Mouse (Mus musculus) lung, embryonic 14.5 days (tissue): ENCODE measurements around the gene Gm20388. TPM values are rescaled to one million over a fixed set of nuclear protein-coding genes. Genes with fewer than 3 reads are reported as not detected.

Experiments used
- ATAC-seq: fragments of 200-750 bp; cut with Nextera tagmentation; 2 replicates; pipeline ENCODE4 v1.8.0; 2017; ENCODE audit warnings: mild to moderate bottlenecking, moderate TSS enrichment, moderate library complexity; ENCODE audit not compliant: insufficient read depth
- DNase-seq: peaks from one replicate; pipeline ENCODE4 v3.0.0-alpha.2; 2015
- H3K27ac ChIP-seq: fragments of 300-500 bp; sonication (generic); 2 replicates; pipeline ENCODE4 v1.5.1; 2014; ENCODE audit warnings: low read depth, mild to moderate bottlenecking, moderate library complexity
- H3K27me3 ChIP-seq: fragments of 300-500 bp; sonication (generic); 2 replicates; pipeline ENCODE4 v1.6.1; 2014; ENCODE audit warnings: low read length, control low read depth; ENCODE audit not compliant: insufficient read depth
- H3K36me3 ChIP-seq: fragments of 300-500 bp; sonication (generic); 2 replicates; pipeline ENCODE4 v1.6.1; 2014; ENCODE audit warnings: control low read depth; ENCODE audit not compliant: insufficient read depth
- H3K4me1 ChIP-seq: fragments of 300-500 bp; sonication (generic); 2 replicates; pipeline ENCODE4 v1.6.1; 2014; ENCODE audit warnings: antibody characterized with exemption, control low read depth; ENCODE audit not compliant: insufficient read depth
- H3K4me2 ChIP-seq: fragments of 300-500 bp; sonication (generic); 2 replicates; pipeline ENCODE4 v1.6.1; 2014; ENCODE audit warnings: mild to moderate bottlenecking
- H3K4me3 ChIP-seq: fragments of 300-500 bp; sonication (generic); 2 replicates; pipeline ENCODE4 v1.5.1; 2014; ENCODE audit warnings: low read depth, low read length
- H3K9ac ChIP-seq: fragments of 300-500 bp; sonication (generic); 2 replicates; pipeline ENCODE4 v1.6.1; 2014
- H3K9me3 ChIP-seq: fragments of 300-500 bp; sonication (generic); 2 replicates; pipeline ENCODE4 v1.6.1; 2016; ENCODE audit warnings: low read depth, low read length, control low read depth
- CTCF ChIP-seq: IDR thresholded peaks from 2 replicates; pipeline ENCODE4 v1.5.1; 2016; ENCODE audit warnings: antibody characterized with exemption, low read depth
- WGBS: fragments of 180-500 bp; shearing (Covaris S2); extraction: QIAGEN DNeasy Blood & Tissue Kit; methylation state at CpG from one replicate; pipeline ENCODE4 v1.1.7; 2014; 5-methylcytosine and 5-hydroxymethylcytosine counted together
- polyA plus RNA-seq: library from polyadenylated mRNA; unstranded; fragments of >200 nt; fragmentation: Nextera tagmentation; extraction: Ambion mirVana; gene quantifications from 2 replicates; pipeline ENCODE4 v1.2.1, GENCODE M21; 2014

Gm20388 gene
- polyA plus RNA-seq, 1 experiment from 2014 or later, result not detected

- no peaks in the 10 kb centered on the region; the same call in 1 of the 2 replicates for H3K4me1 ChIP-seq
- no peak for TF ChIP-seq CTCF
- DNase-seq (no peak), ATAC-seq (no peak)
- no peaks in the 10 kb centered on the region for H3K27me3 ChIP-seq
- no peaks in the 10 kb centered on the region for H3K36me3 ChIP-seq
- H3K9me3 ChIP-seq, result no peaks in the 10 kb centered on the region
- H3K4me2 ChIP-seq, result no peak overlapping the region
- no peak overlapping the region for H3K27ac ChIP-seq
- H3K4me3 ChIP-seq, result no peak overlapping the region
- WGBS, result 44% methylated on average over 12 of the region's 12 CpGs
- no peak overlapping the region for H3K9ac ChIP-seq
Observed at GRCm38 (mm10) chr8:122762731-122763266, 2852.2 kb downstream of the Gm20388 start.

GRCm38 (mm10) chr8:122763267-122763738 lies 2852.7 kb downstream of the Gm20388 start:
- no peak overlapping the region for H3K4me2 ChIP-seq
- H3K27ac ChIP-seq, result no peak overlapping the region
- no peak overlapping the region for H3K9ac ChIP-seq
- no peaks in the 10 kb centered on the region for H3K9me3 ChIP-seq
- H3K36me3 ChIP-seq, result no peaks in the 10 kb centered on the region
- no peaks in the 10 kb centered on the region; the same call in 1 of the 2 replicates for H3K4me1 ChIP-seq
- DNase-seq (no peak), ATAC-seq (no peak)
- TF ChIP-seq CTCF, result no peak
- H3K27me3 ChIP-seq, result no peaks in the 10 kb centered on the region
- no peak overlapping the region for H3K4me3 ChIP-seq
- WGBS, result 80% methylated on average over 14 of the region's 14 CpGs

DNA sequence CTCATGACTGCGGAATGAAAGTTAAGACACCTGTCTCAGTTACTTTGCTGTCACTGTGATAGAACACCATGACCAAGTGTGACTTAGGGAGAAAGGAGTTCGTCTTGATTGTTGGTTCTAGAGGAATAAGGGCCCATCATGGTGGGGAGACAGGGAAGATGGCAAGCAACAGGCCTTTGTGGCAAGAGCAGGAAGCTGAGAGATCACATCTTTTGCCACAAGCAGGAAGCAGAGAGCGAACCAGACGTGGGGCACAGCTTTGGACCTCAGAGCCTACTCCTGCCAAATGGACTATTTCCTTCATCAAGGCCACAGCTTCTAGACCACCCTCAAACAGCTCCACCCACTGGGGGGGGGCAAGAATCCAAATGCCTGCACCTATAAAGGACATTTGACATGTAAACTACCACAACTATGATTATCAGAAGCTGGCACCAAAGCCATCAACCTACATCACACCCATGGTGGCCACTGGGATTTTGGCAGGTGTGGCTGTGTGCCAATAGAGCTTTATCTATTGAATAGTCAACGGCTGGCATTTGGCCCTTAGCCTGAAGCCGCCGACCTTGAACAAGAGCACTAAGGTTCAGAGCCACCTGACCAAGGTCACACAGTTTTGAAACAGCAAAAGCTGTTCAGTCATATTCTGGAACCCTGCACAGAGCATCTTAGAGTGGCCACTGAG lies 2854.3 kb downstream of the Gm20388 start:
- no peaks in the 10 kb centered on the region for H3K36me3 ChIP-seq

DNA sequence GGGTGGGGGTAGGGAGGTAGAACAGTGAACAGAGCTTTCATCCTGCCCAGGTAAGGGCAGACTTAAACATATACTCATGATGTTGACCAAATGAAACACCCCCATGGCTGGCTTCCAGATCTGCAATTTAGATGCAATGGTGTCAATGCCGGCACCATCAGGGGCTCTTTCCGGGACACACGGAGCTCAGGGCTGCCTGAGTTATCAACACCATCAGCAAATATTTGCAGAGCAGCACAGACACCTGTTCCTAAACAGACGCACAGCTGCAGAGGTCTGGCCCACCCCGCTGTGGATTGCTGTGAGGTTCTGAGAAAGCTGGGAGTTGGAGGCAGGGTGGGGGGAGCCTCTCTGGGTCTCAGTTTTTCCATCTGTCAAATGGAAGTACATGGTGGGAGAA lies 2855.5 kb downstream of the Gm20388 start:
- H3K4me1 ChIP-seq, result no peaks in the 10 kb centered on the region
- H3K4me3 ChIP-seq, result no peak overlapping the region
- no peak overlapping the region for H3K9ac ChIP-seq
- no peak overlapping the region for H3K4me2 ChIP-seq
- no peak for DNase-seq
- H3K27ac ChIP-seq, result no peak overlapping the region
- no peaks in the 10 kb centered on the region for H3K27me3 ChIP-seq
- ATAC-seq, result no peak
- H3K9me3 ChIP-seq, result no peaks in the 10 kb centered on the region
- TF ChIP-seq CTCF, result no peak
- WGBS, result 27% methylated on average over 5 of the region's 5 CpGs
- H3K36me3 ChIP-seq, result no peaks in the 10 kb centered on the region

More for the DNA sequence above, 2854.3 kb downstream of the Gm20388 start:
- Histone ChIP-seq H3K9ac (no peak overlapping the region), H3K4me3 (no peak overlapping the region), H3K27me3 (no peaks in the 10 kb centered on the region), H3K4me2 (no peak overlapping the region), H3K4me1 (no peaks in the 10 kb centered on the region; the same call in 1 of the 2 replicates), H3K9me3 (no peaks in the 10 kb centered on the region), H3K27ac (no peak overlapping the region)
- TF ChIP-seq CTCF, result no peak
- 85% methylated on average over 7 of the region's 7 CpGs for WGBS
- ATAC-seq, result no peak
- no peak for DNase-seq

- ATAC-seq (no peak), DNase-seq (no peak)
- no peak for TF ChIP-seq CTCF
- Histone ChIP-seq H3K9me3 (no peaks in the 10 kb centered on the region), H3K4me2 (no peak overlapping the region), H3K27me3 (no peaks in the 10 kb centered on the region), H3K36me3 (no peaks in the 10 kb centered on the region), H3K9ac (no peak overlapping the region), H3K4me1 (no peaks in the 10 kb centered on the region), H3K27ac (no peak overlapping the region), H3K4me3 (no peak overlapping the region)
- WGBS, result 74% methylated on average over 8 of the region's 8 CpGs
Observed at GRCm38 (mm10) chr8:122766647-122767200, 2856.1 kb downstream of the Gm20388 start.

GRCm38 (mm10) chr8:122767229-122767628 lies 2856.6 kb downstream of the Gm20388 start:
- Histone ChIP-seq H3K4me1 (no peaks in the 10 kb centered on the region), H3K9me3 (no peaks in the 10 kb centered on the region), H3K4me2 (no peak overlapping the region), H3K4me3 (no peak overlapping the region), H3K9ac (no peak overlapping the region), H3K36me3 (no peaks in the 10 kb centered on the region), H3K27ac (no peak overlapping the region), H3K27me3 (no peaks in the 10 kb centered on the region)
- WGBS, result 48% methylated on average over 9 of the region's 9 CpGs
- no peak for ATAC-seq
- no peak for DNase-seq
- no peak for TF ChIP-seq CTCF

DNA sequence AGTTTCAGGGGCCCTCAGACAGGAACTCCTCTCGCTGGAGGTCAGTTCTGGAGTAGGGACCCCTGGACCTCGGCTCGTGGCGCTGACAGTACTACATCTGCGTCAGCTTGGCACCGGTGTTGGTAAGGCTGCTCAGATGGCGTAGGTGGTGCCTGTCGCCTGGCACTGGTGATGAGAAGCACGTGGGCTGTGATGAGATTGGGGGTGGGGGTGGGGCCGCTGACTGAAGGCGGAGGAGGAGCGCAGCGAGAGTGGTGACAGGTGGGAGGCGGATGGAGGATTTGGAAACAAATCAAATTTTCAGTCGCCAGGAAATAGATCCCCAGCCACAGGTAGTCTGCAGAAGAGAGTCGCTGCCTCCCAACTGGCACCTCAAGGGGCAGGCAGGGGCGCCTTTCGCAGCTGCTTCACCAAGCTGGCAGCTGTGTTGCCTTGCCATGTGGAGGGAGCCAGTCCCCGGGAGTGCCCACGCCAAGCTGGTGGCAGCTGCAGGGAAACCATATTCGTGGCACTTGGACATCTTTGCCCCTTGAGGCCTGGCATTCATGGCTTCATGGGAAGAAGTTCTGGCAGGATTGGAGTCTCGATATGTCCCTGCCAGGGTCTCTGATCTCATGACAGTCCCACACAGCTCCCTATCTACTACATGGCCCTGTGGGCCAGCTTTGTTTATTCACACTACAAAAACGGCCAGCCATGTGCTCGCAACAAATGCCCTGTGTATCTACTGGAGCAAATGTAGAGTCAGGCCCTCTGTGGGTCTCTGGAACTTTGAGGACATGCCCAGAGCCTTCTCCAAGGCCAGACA lies 2858.8 kb downstream of the Gm20388 start:
- ATAC-seq (no peak), DNase-seq (no peak)
- no peak overlapping the region for H3K4me3 ChIP-seq
- H3K27me3 ChIP-seq, result no peaks in the 10 kb centered on the region
- no peak overlapping the region for H3K4me2 ChIP-seq
- H3K36me3 ChIP-seq, result no peaks in the 10 kb centered on the region
- no peak overlapping the region for H3K27ac ChIP-seq
- WGBS, result 46% methylated on average over 24 of the region's 24 CpGs
- no peak for TF ChIP-seq CTCF
- H3K9me3 ChIP-seq, result no peaks in the 10 kb centered on the region
- H3K4me1 ChIP-seq, result no peaks in the 10 kb centered on the region
- H3K9ac ChIP-seq, result no peak overlapping the region
